Mouse (Mus musculus) liver, embryonic 14.5 days (tissue): Measurements from ENCODE around the gene Kif13a. TPM values are rescaled to one million over a fixed set of nuclear protein-coding genes. Genes with fewer than 3 reads are reported as not detected.
A peak's percentile ranks its signal among the peaks of the same experiment; 100 is the strongest.

Experiments
- ATAC-seq: fragments of 200-750 bp; cut with Nextera tagmentation; 2 replicates; pipeline ENCODE4 v1.8.0; 2017; ENCODE audit warnings: moderate number of reproducible peaks, mild to moderate bottlenecking, moderate library complexity; ENCODE audit not compliant: insufficient read depth
- DNase-seq, 3 experiments: peaks; one replicate each; pipeline ENCODE4 v3.0.0-alpha.2; 2012 to 2013; ENCODE audit warnings: low read depth in 3 of 3, low spot score in 3 of 3
- H3K27ac ChIP-seq: fragments of 300-500 bp; sonication (generic); 2 replicates; pipeline ENCODE4 v1.5.1; 2014; ENCODE audit warnings: moderate library complexity, mild to moderate bottlenecking, control low read depth, inconsistent platforms
- H3K27me3 ChIP-seq: fragments of 300-500 bp; sonication (generic); 2 replicates; pipeline ENCODE4 v1.6.1; 2014; ENCODE audit warnings: mild to moderate bottlenecking, low read length, moderate library complexity; ENCODE audit not compliant: control insufficient read depth, insufficient read depth
- H3K36me3 ChIP-seq: fragments of 300-500 bp; sonication (generic); replicated peaks from 2 replicates; pipeline ENCODE4 v1.6.1; 2014; ENCODE audit warnings: low read depth; ENCODE audit not compliant: control insufficient read depth, insufficient read depth
- H3K4me1 ChIP-seq, 2 experiments: fragments of 200-500 bp in 1 of 2; fragments of 300-500 bp in 1 of 2; sonication (generic) in 1 of 2; replicated peaks; 2 replicates each; pipeline ENCODE4 v1.6.1; 2012 to 2014; ENCODE audit warnings: antibody characterized with exemption in 1 of 2, inconsistent platforms in 1 of 2, low read length in 1 of 2; ENCODE audit not compliant: control insufficient read depth in 2 of 2, insufficient read depth in 2 of 2
- H3K4me2 ChIP-seq: fragments of 300-500 bp; sonication (generic); 2 replicates; pipeline ENCODE4 v1.6.1; 2014; ENCODE audit warnings: low read depth, mild to moderate bottlenecking, control low read depth, moderate library complexity
- H3K4me3 ChIP-seq, 2 experiments: fragments of 200-500 bp in 1 of 2; fragments of 300-500 bp in 1 of 2; sonication (generic) in 1 of 2; 2 replicates each; pipeline ENCODE4 v1.5.1; 2012 to 2014; ENCODE audit warnings: low read depth in 2 of 2, low read length in 2 of 2, mild to moderate bottlenecking in 2 of 2, control low read depth in 1 of 2, inconsistent platforms in 1 of 2, moderate library complexity in 1 of 2; ENCODE audit not compliant: insufficient read depth in 1 of 2
- H3K9ac ChIP-seq: fragments of 300-500 bp; sonication (generic); replicated peaks from 2 replicates; pipeline ENCODE4 v1.6.1; 2014; ENCODE audit warnings: mild to moderate bottlenecking, control low read depth, moderate library complexity
- H3K9me3 ChIP-seq: fragments of 300-500 bp; sonication (generic); 2 replicates; pipeline ENCODE4 v1.6.1; 2016; ENCODE audit warnings: low read length, mixed read lengths; ENCODE audit not compliant: control insufficient read depth
- CTCF ChIP-seq: IDR thresholded peaks from 2 replicates; pipeline ENCODE4 v1.5.1; 2016; ENCODE audit warnings: antibody characterized with exemption, low read depth, control low read depth
- EP300 ChIP-seq: IDR thresholded peaks from 2 replicates; pipeline ENCODE4 v1.6.1; 2016; ENCODE audit warnings: antibody characterized with exemption, low read depth
- WGBS: fragments of 180-500 bp; shearing (Covaris S2); extraction: QIAGEN DNeasy Blood & Tissue Kit; methylation state at CpG from one replicate; pipeline ENCODE4 v1.1.7; 2014; ENCODE audit not compliant: insufficient replicate concordance; 5-methylcytosine and 5-hydroxymethylcytosine counted together
- polyA plus RNA-seq, 2 experiments: library from polyadenylated mRNA; depleted of rRNA in 1 of 2; stranded (reverse) in 1 of 2; unstranded in 1 of 2; fragments of >200 nt; fragmentation: Nextera tagmentation in 1 of 2; extraction: Ambion mirVana in 1 of 2; gene quantifications; 2 replicates each; pipeline versions ENCODE4 v1.2.1 to v1.2.3; 2012 to 2014

Kif13a gene
- polyA plus RNA-seq, 2 experiments = 2.1 to 3.1 TPM

- DNase-seq = peak in 1 of 3 experiments; percentile 7
- H3K4me1 ChIP-seq = peaks cover 4 to 13% of the 10 kb centered on the region in 2 experiments
- H3K4me2 ChIP-seq = peak overlapping the region; percentile 86
- H3K4me3 ChIP-seq = peak overlapping the region; percentile 62 to 78
- no peaks in the 10 kb centered on the region for H3K9me3 ChIP-seq
- no peak; the same call in 1 of the 2 replicates for ATAC-seq
- H3K27ac ChIP-seq = no peak overlapping the region; the same call in 1 of the 2 replicates
- WGBS = 21% methylated on average over 11 of the region's 11 CpGs
- no peaks in the 10 kb centered on the region for H3K27me3 ChIP-seq
- peak overlapping the region; percentile 72 for H3K9ac ChIP-seq
- no peaks in the 10 kb centered on the region for H3K36me3 ChIP-seq
- TF ChIP-seq EP300 = no peak
- TF ChIP-seq CTCF = no peak
Measured at GRCm38 (mm10) chr13:46735219-46735807, 194.4 kb downstream of the Kif13a start.

DNA sequence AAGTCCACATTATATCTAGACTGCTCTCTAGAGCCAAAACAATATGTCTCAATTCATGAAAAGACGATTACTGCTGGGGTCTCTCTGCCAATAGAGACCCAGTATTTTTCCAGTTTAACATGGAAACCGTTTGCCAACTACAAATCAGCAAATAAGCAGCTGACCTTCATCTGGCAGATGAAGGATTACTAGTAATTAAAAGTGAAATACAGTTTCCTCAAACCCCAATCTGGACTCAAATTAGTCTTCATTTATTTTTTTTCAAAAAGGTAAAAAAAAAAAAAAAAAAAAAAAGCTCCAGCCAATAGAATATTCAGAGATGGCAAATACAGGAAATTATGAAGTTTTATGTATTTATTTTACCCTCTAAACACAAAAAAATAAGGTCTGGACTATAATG lies 199.7 kb downstream of the Kif13a start:
- no peaks in the 10 kb centered on the region for H3K36me3 ChIP-seq
- no peak overlapping the region for H3K9ac ChIP-seq
- DNase-seq (no peak), ATAC-seq (no peak)
- TF ChIP-seq EP300 (no peak), CTCF (no peak)
- peaks cover 1 to 6% of the 10 kb centered on the region in 2 experiments; a peak in 3 of 4 replicates for H3K4me1 ChIP-seq
- no peak overlapping the region for H3K4me3 ChIP-seq
- no peaks in the 10 kb centered on the region for H3K27me3 ChIP-seq
- H3K27ac ChIP-seq = no peak overlapping the region
- H3K4me2 ChIP-seq = no peak overlapping the region
- H3K9me3 ChIP-seq = no peaks in the 10 kb centered on the region
- WGBS = 65% methylated on average over 2 of the region's 2 CpGs

- WGBS = 33% methylated on average over 5 of the region's 5 CpGs
- H3K9me3 ChIP-seq = no peaks in the 10 kb centered on the region
- peak overlapping the region; percentile 66 to 70 for H3K4me3 ChIP-seq
- peak in 1 of 3 experiments; percentile 10 for DNase-seq
- peak overlapping the region; percentile 84 for H3K4me2 ChIP-seq
- no peak for TF ChIP-seq CTCF
- no peak for TF ChIP-seq EP300
- peak overlapping the region; percentile 81 for H3K9ac ChIP-seq
- H3K4me1 ChIP-seq = peaks cover 12 to 13% of the 10 kb centered on the region in 2 experiments
- no peaks in the 10 kb centered on the region for H3K36me3 ChIP-seq
- peak overlapping the region; percentile 55 for H3K27ac ChIP-seq
- ATAC-seq = no peak
- H3K27me3 ChIP-seq = no peaks in the 10 kb centered on the region
Measured at GRCm38 (mm10) chr13:46728411-46728810, 201.3 kb downstream of the Kif13a start.

GRCm38 (mm10) chr13:46727837-46728268 lies 201.8 kb downstream of the Kif13a start, which contains the start of gene Nup153:
TSS of gene Nup153 (minus strand) at chr13:46727940.
- ATAC-seq (peak; percentile 85), DNase-seq (peak; percentile 97)
- Histone ChIP-seq H3K4me2 (peak within 1 kb of the TSS; percentile 84), H3K4me1 (peaks cover 15% of the 10 kb centered on the region in 2 experiments), H3K4me3 (peak within 1 kb of the TSS; percentile 70 to 98), H3K9ac (peak within 1 kb of the TSS; percentile 89), H3K36me3 (no peaks in the 10 kb centered on the region), H3K27ac (peak within 1 kb of the TSS; percentile 90), H3K9me3 (no peaks in the 10 kb centered on the region), H3K27me3 (no peaks in the 10 kb centered on the region)
- 0% methylated on average over 51 of the region's 51 CpGs for WGBS
- TF ChIP-seq EP300 = 0 out of 2 replicates have a peak, but pooled peaks have one; percentile 34
- TF ChIP-seq CTCF = no peak

DNA sequence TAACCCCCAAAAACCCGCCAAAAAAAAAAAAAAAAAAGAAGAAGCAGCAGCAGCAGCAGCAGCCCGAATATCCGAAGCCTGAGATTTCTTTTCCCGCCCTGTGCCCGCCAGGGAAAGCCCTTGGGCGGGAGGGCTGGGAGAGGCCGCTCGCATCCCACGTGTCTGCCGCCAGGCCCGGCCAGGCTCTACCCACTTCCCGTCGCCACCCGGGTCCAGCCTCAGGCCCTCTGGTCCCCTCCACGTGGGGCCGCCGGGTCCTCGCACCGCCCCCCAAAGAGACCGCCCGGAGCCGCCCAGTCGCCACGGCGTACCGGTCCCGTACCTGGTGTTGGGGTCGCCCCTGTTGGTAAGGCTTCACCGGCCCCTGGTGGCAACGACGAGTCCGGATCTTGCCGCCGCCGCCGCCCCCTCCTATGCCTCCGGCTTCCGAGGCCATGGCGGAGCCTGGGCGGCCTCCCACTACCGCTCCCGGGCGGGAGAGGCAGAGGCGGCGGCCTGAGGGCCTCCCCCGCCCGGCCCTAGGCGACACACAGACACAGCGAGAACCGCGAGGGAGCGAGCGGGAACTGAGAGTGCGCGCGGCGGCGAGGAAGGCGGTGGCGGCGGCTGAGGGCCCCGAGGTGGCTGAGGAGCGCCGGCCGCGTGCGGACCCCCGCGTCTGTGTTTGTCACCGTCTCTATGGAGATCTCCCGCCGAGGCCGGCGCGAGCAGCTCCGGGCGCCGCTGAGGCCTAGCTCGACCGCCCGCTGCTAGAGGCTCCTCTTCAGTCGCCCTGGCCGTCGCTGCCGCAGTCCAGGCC lies 202.4 kb downstream of the Kif13a start:
- Histone ChIP-seq H3K27ac (peak overlapping the region; percentile 90), H3K9ac (peak overlapping the region; percentile 89), H3K4me1 (peaks cover 15% of the 10 kb centered on the region in 2 experiments), H3K36me3 (no peaks in the 10 kb centered on the region), H3K27me3 (no peaks in the 10 kb centered on the region), H3K4me3 (peak overlapping the region; percentile 70 to 98), H3K4me2 (peak overlapping the region; percentile 84), H3K9me3 (no peaks in the 10 kb centered on the region)
- WGBS = under 1% methylated on average over 84 of the region's 85 CpGs
- TF ChIP-seq EP300 (no peak), CTCF (no peak)
- DNase-seq (peak in 2 of 3 experiments; percentile 51 to 52), ATAC-seq (peak; percentile 68)
